Mouse (Mus musculus) limb, embryonic 13.5 days (tissue): ENCODE data around the gene Gng2. TPM values are rescaled to one million over a fixed set of nuclear protein-coding genes. Genes with fewer than 3 reads are reported as not detected.
"Not testable (repeated sequence)": the region's sequence is repeated elsewhere in the genome, so short reads cannot be mapped to it uniquely, and the experiment has no call there.

Source experiments
- ATAC-seq: fragments of 200-750 bp; cut with Nextera tagmentation; 2 replicates; pipeline ENCODE4 v1.8.0; 2017; ENCODE audit warnings: low read depth, moderate number of reproducible peaks, moderate TSS enrichment; ENCODE audit not compliant: low FRiP score
- H3K27ac ChIP-seq: fragments of 300-500 bp; sonication (generic); 2 replicates; pipeline ENCODE4 v1.5.1; 2015; ENCODE audit warnings: inconsistent platforms, mild to moderate bottlenecking, moderate library complexity
- H3K27me3 ChIP-seq: fragments of 300-500 bp; sonication (generic); 2 replicates; pipeline ENCODE4 v1.6.1; 2015; ENCODE audit warnings: mild to moderate bottlenecking, inconsistent platforms
- H3K36me3 ChIP-seq: fragments of 300-500 bp; sonication (generic); 2 replicates; pipeline ENCODE4 v1.6.1; 2015; ENCODE audit warnings: inconsistent platforms, mild to moderate bottlenecking, moderate library complexity
- H3K4me1 ChIP-seq: fragments of 300-500 bp; sonication (generic); 2 replicates; pipeline ENCODE4 v1.6.1; 2015; ENCODE audit warnings: inconsistent platforms
- H3K4me2 ChIP-seq: fragments of 300-500 bp; sonication (generic); replicated peaks from 2 replicates; pipeline ENCODE4 v1.6.1; 2015; ENCODE audit warnings: inconsistent platforms, mild to moderate bottlenecking, moderate library complexity
- H3K4me3 ChIP-seq: fragments of 300-500 bp; sonication (generic); 2 replicates; pipeline ENCODE4 v1.5.1; 2015; ENCODE audit warnings: moderate library complexity, mild to moderate bottlenecking, inconsistent platforms
- H3K9ac ChIP-seq: fragments of 300-500 bp; sonication (generic); 2 replicates; pipeline ENCODE4 v1.6.1; 2015; ENCODE audit warnings: mild to moderate bottlenecking, inconsistent platforms
- H3K9me3 ChIP-seq: fragments of 300-500 bp; sonication (generic); 2 replicates; pipeline ENCODE4 v1.6.1; 2016; ENCODE audit warnings: inconsistent platforms
- WGBS: fragments of 180-500 bp; shearing (Covaris S2); methylation state at CpG from one replicate; pipeline ENCODE4 v1.1.7; 2015; 5-methylcytosine and 5-hydroxymethylcytosine counted together
- polyA plus RNA-seq: library from polyadenylated mRNA; unstranded; fragments of >200 nt; fragmentation: Nextera tagmentation; extraction: Ambion mirVana; gene quantifications from 2 replicates; pipeline ENCODE4 v1.2.1, GENCODE M21; 2015

The Gng2 gene
- polyA plus RNA-seq, 1 experiment from 2014 or later, result 71.6 TPM

DNA sequence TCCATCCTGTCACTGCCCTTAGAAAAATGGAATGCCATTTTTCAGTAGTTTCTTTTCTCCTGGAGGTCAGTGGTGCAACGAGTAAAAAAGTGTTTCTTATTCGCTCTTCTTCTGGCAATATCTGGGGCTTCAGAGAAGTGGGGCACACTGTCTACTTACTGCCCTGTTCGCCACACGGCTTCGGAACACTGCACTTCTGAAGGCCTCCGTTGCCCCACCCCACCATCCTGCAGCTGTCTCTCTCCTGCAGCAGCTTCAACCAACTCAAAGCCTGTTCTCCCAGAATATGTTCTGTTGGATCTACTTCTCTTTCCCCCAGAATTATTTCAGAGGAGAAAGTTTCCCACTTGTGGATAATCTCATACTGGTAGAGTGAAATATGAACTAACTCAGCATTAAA, 52.3 kb downstream of the Gng2 start:
- Histone ChIP-seq H3K27me3 (no peaks in the 10 kb centered on the region), H3K4me3 (no peak overlapping the region), H3K9me3 (peaks cover 8% of the 10 kb centered on the region), H3K4me2 (no peak overlapping the region), H3K27ac (no peak overlapping the region), H3K36me3 (peaks cover 11% of the 10 kb centered on the region), H3K9ac (no peak overlapping the region), H3K4me1 (peaks cover 16% of the 10 kb centered on the region)
- WGBS, result 85% methylated on average over 6 of the region's 6 CpGs
- ATAC-seq, result no peak

DNA sequence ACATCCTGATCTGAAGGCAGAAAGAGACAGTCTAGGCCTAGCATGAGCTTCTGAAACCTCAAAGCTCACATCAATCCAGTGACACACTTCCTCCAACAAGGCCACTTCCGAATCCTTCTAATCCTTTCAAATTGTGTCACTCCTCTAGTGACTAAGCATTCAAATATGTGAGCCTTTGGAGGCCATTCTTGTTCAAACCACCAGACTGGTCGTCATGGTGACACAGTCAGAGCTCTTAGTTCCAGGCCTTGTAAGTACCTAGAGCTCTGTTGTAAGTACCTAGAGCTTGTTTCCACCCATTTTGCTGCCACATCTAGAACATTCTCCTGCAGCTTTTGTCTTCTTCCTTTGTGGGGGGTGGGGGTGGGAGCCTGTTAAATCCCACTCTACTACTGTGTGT, 53.3 kb downstream of the Gng2 start:
- WGBS, result 97% methylated on average over 2 of the region's 2 CpGs
- H3K27me3 ChIP-seq, result no peaks in the 10 kb centered on the region
- peaks cover 8% of the 10 kb centered on the region for H3K9me3 ChIP-seq
- peaks cover 11% of the 10 kb centered on the region for H3K36me3 ChIP-seq
- no peak overlapping the region for H3K4me3 ChIP-seq
- H3K4me1 ChIP-seq, result peaks cover 24% of the 10 kb centered on the region
- H3K9ac ChIP-seq, result no peak overlapping the region
- H3K27ac ChIP-seq, result no peak overlapping the region
- no peak for ATAC-seq
- no peak overlapping the region for H3K4me2 ChIP-seq

DNA sequence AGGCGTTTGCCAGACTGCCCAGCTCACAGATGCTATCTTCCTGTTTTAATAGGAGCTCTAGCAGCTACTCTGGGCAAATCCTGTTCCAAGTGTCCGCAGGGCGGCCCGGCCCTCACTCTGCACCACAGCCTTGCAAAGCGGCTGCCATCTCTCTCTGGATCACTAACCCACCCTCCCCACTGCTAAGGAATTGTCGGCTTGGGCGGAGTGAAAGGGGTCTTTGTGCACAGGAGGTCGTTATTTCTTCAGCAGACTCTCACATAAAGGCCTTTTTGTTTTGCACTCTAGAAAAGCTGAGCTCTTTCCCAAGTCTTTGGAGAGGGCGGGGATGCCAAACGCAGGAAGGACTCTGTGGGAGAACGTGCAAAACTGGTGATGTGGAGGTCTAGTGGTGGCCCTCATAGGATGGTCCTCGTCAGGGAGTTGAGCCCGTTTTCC, 57.2 kb downstream of the Gng2 start:
- H3K27me3 ChIP-seq, result no peaks in the 10 kb centered on the region
- peaks cover 8% of the 10 kb centered on the region for H3K9me3 ChIP-seq
- no peak overlapping the region for H3K4me3 ChIP-seq
- peak overlapping the region; percentile 39 for H3K4me2 ChIP-seq
- peak; percentile 91 for ATAC-seq
- WGBS, result 32% methylated on average over 13 of the region's 13 CpGs
- H3K4me1 ChIP-seq, result peaks cover 36% of the 10 kb centered on the region
- H3K36me3 ChIP-seq, result peaks cover 11% of the 10 kb centered on the region
- H3K9ac ChIP-seq, result no peak overlapping the region
- H3K27ac ChIP-seq, result peak overlapping the region; percentile 94

DNA sequence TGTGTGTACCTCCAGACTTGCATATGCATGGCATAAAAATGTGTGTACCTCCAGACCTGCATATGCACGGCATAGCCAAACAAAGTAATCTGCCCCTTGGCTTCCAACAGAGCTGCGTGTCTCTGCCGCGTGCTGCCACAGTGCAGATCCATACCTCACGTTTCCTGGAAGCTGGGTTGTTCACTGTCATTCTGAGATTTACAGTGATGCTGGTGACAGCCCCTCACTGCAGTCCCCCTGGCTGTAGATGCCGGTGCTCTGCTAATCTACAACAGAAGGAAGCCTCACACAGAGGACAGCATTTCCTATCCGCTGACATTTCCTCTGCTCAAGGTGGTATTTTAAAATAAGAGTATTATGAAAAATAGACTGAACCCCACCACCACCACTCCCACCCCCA, 57.6 kb downstream of the Gng2 start:
- Histone ChIP-seq H3K36me3 (peaks cover 15% of the 10 kb centered on the region), H3K4me2 (peak overlapping the region; percentile 39), H3K27ac (peak overlapping the region; percentile 94), H3K9me3 (peaks cover 8% of the 10 kb centered on the region), H3K4me1 (peaks cover 36% of the 10 kb centered on the region), H3K4me3 (no peak overlapping the region), H3K9ac (no peak overlapping the region), H3K27me3 (no peaks in the 10 kb centered on the region)
- WGBS, result 44% methylated on average over 7 of the region's 7 CpGs
- no peak for ATAC-seq

DNA sequence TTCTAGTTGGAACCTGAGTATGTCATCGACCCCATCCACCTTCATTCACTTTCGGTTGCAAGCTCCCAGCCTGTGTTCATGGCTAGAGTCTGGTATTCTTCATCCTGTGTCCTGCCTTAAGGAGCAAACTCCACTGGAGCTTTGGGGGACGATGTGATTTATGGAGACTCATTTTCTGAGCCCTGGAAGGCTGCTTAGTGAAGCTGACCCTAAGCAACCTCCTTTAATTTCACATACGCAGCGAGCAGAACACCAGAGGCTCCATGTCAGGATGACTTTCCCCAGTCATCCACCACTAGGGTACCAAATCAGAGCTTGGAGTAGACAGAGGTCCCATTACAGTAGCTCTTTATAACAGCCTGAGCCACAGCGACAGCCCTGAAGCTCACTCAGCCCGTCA, 59.9 kb downstream of the Gng2 start:
- peaks cover 8% of the 10 kb centered on the region; the same call in 1 of the 2 replicates for H3K36me3 ChIP-seq
- no peak overlapping the region for H3K4me2 ChIP-seq
- H3K4me3 ChIP-seq, result no peak overlapping the region
- H3K9ac ChIP-seq, result no peak overlapping the region
- no peak for ATAC-seq
- peaks cover 36% of the 10 kb centered on the region for H3K4me1 ChIP-seq
- H3K27me3 ChIP-seq, result no peaks in the 10 kb centered on the region
- 68% methylated on average over 7 of the region's 7 CpGs for WGBS
- H3K9me3 ChIP-seq, result no peaks in the 10 kb centered on the region
- H3K27ac ChIP-seq, result no peak overlapping the region

DNA sequence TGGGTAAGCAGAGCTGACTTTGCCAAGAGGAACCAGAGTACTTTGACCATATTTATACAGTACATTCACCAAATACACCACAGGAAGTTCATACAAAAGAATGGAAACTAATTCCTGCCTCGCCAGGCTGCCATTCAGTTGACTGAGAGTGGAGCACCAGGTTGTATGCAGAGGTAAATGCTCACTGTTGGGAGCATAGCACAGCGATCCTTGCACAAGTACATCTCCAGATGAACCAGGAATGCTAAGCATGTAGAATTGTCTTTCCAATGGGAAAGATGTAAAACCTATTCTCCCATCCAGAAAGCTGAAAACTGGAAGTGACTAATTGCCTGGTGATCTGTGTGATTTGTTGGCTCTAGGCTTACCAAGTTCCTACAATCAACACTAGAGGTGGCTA, 61.1 kb downstream of the Gng2 start:
- H3K27me3 ChIP-seq, result no peaks in the 10 kb centered on the region
- peaks cover 32% of the 10 kb centered on the region for H3K4me1 ChIP-seq
- 88% methylated on average over 2 of the region's 2 CpGs for WGBS
- ATAC-seq, result no peak
- no peak overlapping the region for H3K27ac ChIP-seq
- H3K4me2 ChIP-seq, result no peak overlapping the region
- H3K9ac ChIP-seq, result no peak overlapping the region
- H3K4me3 ChIP-seq, result no peak overlapping the region
- no peaks in the 10 kb centered on the region for H3K9me3 ChIP-seq
- H3K36me3 ChIP-seq, result peaks cover 8% of the 10 kb centered on the region; the same call in 1 of the 2 replicates

DNA sequence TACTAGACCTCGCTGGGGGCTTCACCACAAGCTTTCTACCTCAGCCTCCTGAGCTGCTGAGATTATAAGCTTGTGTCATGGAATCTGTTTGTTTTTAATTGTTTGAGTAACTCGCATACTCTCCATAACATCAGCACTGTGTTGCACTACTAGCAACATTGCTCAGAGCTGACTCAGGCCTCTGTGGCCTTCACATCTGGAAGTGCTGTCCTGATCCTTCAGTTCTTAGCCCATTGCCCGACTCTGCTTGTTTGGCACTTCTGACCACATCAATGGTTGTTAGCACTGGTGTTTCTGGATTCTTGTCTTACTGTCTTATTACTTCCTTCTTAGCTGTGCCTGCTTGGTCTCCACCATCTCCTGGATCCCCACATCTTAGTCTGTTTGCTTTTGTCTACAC, 64.5 kb downstream of the Gng2 start:
- Histone ChIP-seq H3K27ac (no peak overlapping the region), H3K36me3 (peaks cover 8% of the 10 kb centered on the region; the same call in 1 of the 2 replicates), H3K4me1 (peaks cover 19% of the 10 kb centered on the region), H3K9ac (no peak overlapping the region), H3K9me3 (no peaks in the 10 kb centered on the region), H3K27me3 (no peaks in the 10 kb centered on the region), H3K4me3 (no peak overlapping the region), H3K4me2 (no peak overlapping the region)
- ATAC-seq, result no peak
- 85% methylated on average over 3 of the region's 3 CpGs for WGBS

DNA sequence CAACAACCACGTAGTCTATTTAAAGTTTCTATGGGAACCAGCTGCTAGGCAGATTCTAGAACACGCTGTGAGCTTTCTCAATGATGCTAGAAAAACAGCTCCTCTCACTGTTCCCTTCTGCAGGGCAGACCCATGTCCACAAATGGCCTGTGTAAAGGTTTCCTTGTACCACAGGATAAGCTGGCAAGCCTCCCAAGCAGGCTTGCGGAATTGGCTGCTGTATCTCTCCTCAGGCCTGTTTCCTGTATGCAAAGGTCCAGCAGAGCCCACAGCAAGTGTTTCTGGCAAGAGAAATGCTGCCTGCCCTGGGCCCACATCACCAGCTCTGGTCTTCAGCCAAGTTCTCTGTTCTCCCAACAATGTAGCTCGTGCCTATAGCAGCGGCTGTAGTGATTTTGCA, 71.8 kb downstream of the Gng2 start:
- ATAC-seq, result peak; percentile 78; the same call in 1 of the 2 replicates
- Histone ChIP-seq H3K27me3 (no peaks in the 10 kb centered on the region), H3K27ac (peak overlapping the region; percentile 55)

DNA sequence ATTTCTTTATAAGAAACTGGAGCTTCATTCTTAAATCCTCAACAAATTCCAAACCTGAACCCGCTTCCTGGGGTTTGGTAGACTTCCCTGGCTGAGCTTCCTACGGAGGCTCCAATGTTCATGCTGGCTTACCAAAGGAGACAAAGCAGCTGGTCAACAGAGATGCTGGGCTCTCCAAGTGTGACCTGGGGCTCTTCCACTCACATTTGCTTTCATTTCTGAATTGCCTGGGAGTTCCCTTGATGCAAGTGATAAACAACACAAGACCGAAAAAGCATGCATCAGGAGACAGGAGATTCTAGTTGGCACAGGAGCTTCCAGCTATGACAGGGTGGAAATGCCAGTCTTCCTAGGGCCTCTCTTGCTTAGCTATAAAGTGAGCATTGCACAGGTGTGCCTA, 72.6 kb downstream of the Gng2 start:
- Histone ChIP-seq H3K36me3 (no peaks in the 10 kb centered on the region), H3K4me1 (peaks cover 25% of the 10 kb centered on the region), H3K9ac (no peak overlapping the region), H3K9me3 (no peaks in the 10 kb centered on the region), H3K4me3 (no peak overlapping the region), H3K4me2 (no peak overlapping the region), H3K27ac (peak overlapping the region; percentile 55; the same call in 1 of the 2 replicates), H3K27me3 (no peaks in the 10 kb centered on the region)
- no peak for ATAC-seq
- 66% methylated on average over 3 of the region's 3 CpGs for WGBS

More for the DNA sequence above, 71.8 kb downstream of the Gng2 start:
- Histone ChIP-seq H3K9ac (no peak overlapping the region), H3K4me2 (no peak overlapping the region), H3K4me1 (peaks cover 27% of the 10 kb centered on the region), H3K4me3 (no peak overlapping the region), H3K36me3 (no peaks in the 10 kb centered on the region), H3K9me3 (no peaks in the 10 kb centered on the region)
- 44% methylated on average over 5 of the region's 5 CpGs for WGBS

DNA sequence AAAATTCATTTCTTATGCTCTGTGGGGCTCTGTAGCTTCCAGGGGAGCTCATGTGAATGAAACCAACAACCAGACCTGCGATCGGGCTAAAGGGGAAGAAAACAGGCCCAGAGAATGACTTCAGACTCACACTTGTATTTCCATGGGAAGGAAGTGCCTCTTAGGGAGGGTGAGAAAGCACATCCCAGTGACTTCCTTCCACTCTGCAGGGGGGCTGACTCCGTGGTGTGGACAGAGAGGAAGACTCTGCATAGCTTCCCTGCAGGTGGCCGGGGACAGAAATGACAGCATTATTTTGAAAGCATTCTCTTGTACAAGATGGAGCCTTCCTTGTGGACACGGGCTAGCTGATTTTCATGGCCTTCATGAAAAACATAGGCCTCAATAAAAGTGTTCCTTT, 73.4 kb downstream of the Gng2 start:
- peaks cover 25% of the 10 kb centered on the region for H3K4me1 ChIP-seq
- ATAC-seq, result no peak
- H3K4me2 ChIP-seq, result no peak overlapping the region
- H3K27me3 ChIP-seq, result no peaks in the 10 kb centered on the region
- WGBS, result 40% methylated on average over 5 of the region's 5 CpGs
- peak overlapping the region; percentile 28; the same call in 1 of the 2 replicates for H3K27ac ChIP-seq
- no peaks in the 10 kb centered on the region for H3K36me3 ChIP-seq
- H3K4me3 ChIP-seq, result no peak overlapping the region
- H3K9ac ChIP-seq, result no peak overlapping the region
- H3K9me3 ChIP-seq, result no peaks in the 10 kb centered on the region

DNA sequence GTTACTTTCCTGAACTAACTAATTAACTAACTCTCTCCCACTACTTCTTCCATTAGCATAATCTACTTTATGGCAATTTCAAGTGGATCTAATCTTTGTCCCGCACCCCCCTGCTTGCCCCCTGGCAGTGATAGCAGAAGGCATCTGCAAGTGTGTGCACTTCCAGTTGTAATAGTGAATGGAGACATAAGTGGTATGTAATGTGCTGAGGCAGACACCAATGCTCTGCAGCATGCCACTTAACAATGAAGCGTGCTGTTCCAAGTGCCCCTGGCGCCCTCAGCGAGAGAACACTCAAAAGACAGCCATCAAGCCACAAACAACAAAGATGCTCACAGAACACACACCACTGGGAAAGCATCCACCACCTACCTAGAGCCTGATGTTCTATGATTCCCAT, 76.9 kb downstream of the Gng2 start:
- Histone ChIP-seq H3K9me3 (no peaks in the 10 kb centered on the region), H3K4me1 (peaks cover 17% of the 10 kb centered on the region), H3K36me3 (no peaks in the 10 kb centered on the region), H3K9ac (no peak overlapping the region), H3K27ac (no peak overlapping the region), H3K4me2 (no peak overlapping the region), H3K27me3 (no peaks in the 10 kb centered on the region), H3K4me3 (no peak overlapping the region)
- ATAC-seq, result no peak
- WGBS, result 97% methylated on average over 4 of the region's 4 CpGs

DNA sequence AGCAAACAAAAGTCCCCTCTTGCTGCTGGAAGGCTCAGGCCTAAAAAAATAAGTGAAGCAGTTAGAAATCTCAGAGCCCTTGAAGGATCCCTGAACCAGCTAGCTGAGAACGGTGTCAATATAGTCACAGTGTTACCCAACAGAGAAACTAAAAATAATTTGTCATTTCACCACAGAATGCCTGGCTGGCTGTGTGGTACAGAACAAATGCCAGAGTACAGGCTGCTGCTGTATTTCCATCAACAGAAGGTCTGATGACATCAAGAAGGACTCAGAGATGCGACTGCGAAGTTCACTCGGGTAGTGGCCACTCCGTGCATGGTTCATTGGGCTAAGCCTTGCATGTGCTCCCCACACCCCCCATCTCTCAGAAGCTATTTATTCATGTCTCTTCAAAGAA, 89.9 kb downstream of the Gng2 start:
- Histone ChIP-seq H3K4me2 (no peak overlapping the region), H3K9ac (no peak overlapping the region), H3K27me3 (no peaks in the 10 kb centered on the region), H3K36me3 (peaks cover 36% of the 10 kb centered on the region), H3K4me3 (no peak overlapping the region), H3K9me3 (no peaks in the 10 kb centered on the region), H3K27ac (no peak overlapping the region), H3K4me1 (no peaks in the 10 kb centered on the region)
- 92% methylated on average over 5 of the region's 5 CpGs for WGBS
- ATAC-seq, result no peak

DNA sequence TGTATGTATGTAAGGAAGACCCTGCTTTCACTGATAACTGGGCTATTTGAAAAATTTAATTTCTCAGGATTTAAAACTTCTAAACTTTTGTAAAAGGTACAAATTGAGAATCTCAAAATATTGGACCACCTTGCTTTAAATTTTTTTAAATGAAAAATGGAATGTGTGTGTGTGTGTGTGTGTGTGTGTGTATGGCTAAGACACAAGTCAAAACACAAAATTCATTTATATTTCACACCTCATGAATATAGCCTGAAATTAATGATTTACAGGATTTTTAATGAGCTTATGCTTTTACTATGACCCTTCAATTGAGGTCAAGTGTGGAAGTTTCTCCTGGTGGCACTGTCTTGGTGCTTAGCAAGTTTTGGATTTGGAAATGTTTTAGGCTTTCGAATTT, 93.0 kb downstream of the Gng2 start:
- not testable (repeated sequence) for H3K4me3 ChIP-seq, H3K4me2 ChIP-seq, H3K27me3 ChIP-seq, H3K9me3 ChIP-seq, H3K27ac ChIP-seq, ATAC-seq, H3K9ac ChIP-seq, H3K4me1 ChIP-seq
- H3K36me3 ChIP-seq, result peaks cover 17% of the 10 kb centered on the region
- WGBS, result 85% methylated on average over 1 of the region's 1 CpGs
